ENCODE assay signal across 8 mouse cellular contexts in genomic region chr15:78405517-78406211, GRCm38 (mm10). TPM values are rescaled to one million over a fixed set of nuclear protein-coding genes. Genes with fewer than 3 reads are reported as not detected.
DNase-seq lines count a peak whose midpoint lies in the region; ATAC-seq and TF ChIP-seq lines count a peak whose summit lies in the region.

Tst (minus strand) TSS chr15:78405907.

- H3K9ac ChIP-seq in ES-Bruce4 (ENCODE audit: low read depth, poor library complexity, severe bottlenecking): peak within 1 kb of the TSS; percentile 79
- peak within 1 kb of the TSS; percentile 80 for H3K9ac ChIP-seq in forebrain, embryonic 11.5 days (ENCODE audit: low read length)
- peak within 1 kb of the TSS; percentile 75 for H3K9ac ChIP-seq in heart, embryonic 15.5 days
- H3K9ac ChIP-seq in liver, embryonic 12.5 days: peak within 1 kb of the TSS; percentile 96
- H3K9ac ChIP-seq in stomach, embryonic 15.5 days: peak within 1 kb of the TSS; percentile 53

- no peak for TF ChIP-seq CTCF in ES-Bruce4 (IDR thresholded peaks at IDR 0.05; ENCODE audit: low read depth, low read length)

- no peak for TF ChIP-seq POLR2A in ES-Bruce4 (IDR thresholded peaks at IDR 0.05; ENCODE audit: insufficient read depth, low read length)

- DNase-seq in c-Kit-positive CD71-positive TER-119-positive erythroid progenitor cells, embryonic 14.5 days (ENCODE audit: low spot score): peak; percentile 65
- DNase-seq in forebrain, embryonic 11.5 days (ENCODE audit: low spot score): peak; percentile 89
- DNase-seq in kidney, postnatal 14 days: peak; percentile 97
- DNase-seq in natural killer cell, adult 2 months (ENCODE audit: low spot score in 2 of 2): peak; percentile 28 to 49

- H3K4me2 ChIP-seq in forebrain, embryonic 11.5 days (ENCODE audit: low read depth, low read length, severe bottlenecking): peak within 1 kb of the TSS; percentile 89
- peak within 1 kb of the TSS; percentile 86 for H3K4me2 ChIP-seq in heart, embryonic 15.5 days
- peak within 1 kb of the TSS; percentile 93 for H3K4me2 ChIP-seq in liver, embryonic 12.5 days
- H3K4me2 ChIP-seq in stomach, embryonic 15.5 days: peak within 1 kb of the TSS; percentile 90

- H3K27ac ChIP-seq in ES-Bruce4 (ENCODE audit: insufficient read depth, low read length): peak within 1 kb of the TSS; percentile 87
- H3K27ac ChIP-seq in forebrain, embryonic 11.5 days (ENCODE audit: low read depth, low read length): peak within 1 kb of the TSS; percentile 93
- H3K27ac ChIP-seq in heart, embryonic 15.5 days: peak within 1 kb of the TSS; percentile 96
- H3K27ac ChIP-seq in liver, embryonic 12.5 days: peak within 1 kb of the TSS; percentile 99
- peak within 1 kb of the TSS; percentile 99 for H3K27ac ChIP-seq in stomach, embryonic 15.5 days

- H3K36me3 ChIP-seq in ES-Bruce4 (ENCODE audit: control insufficient read depth, insufficient read depth, low read length, poor library complexity, severe bottlenecking): no peaks in the 10 kb centered on the region
- no peaks in the 10 kb centered on the region for H3K36me3 ChIP-seq in forebrain, embryonic 11.5 days (ENCODE audit: control insufficient read depth, insufficient read depth, low read length)
- no peaks in the 10 kb centered on the region for H3K36me3 ChIP-seq in heart, embryonic 15.5 days
- H3K36me3 ChIP-seq in liver, embryonic 12.5 days: peaks cover 12% of the 10 kb centered on the region
- H3K36me3 ChIP-seq in stomach, embryonic 15.5 days: no peaks in the 10 kb centered on the region

- ATAC-seq in forebrain, embryonic 11.5 days (replicated peaks; ENCODE audit: low FRiP score): peak; percentile 80
- ATAC-seq in heart, embryonic 15.5 days (replicated peaks; ENCODE audit: insufficient number of reproducible peaks, insufficient read depth, low FRiP score, low read depth): peak; percentile 76
- peak; percentile 67 for ATAC-seq in liver, embryonic 12.5 days
- peak; percentile 74 for ATAC-seq in stomach, embryonic 15.5 days (ENCODE audit: insufficient read depth, low FRiP score, low read depth)

- no peaks in the 10 kb centered on the region for H3K9me3 ChIP-seq in ES-Bruce4 (replicated peaks; ENCODE audit: control insufficient read depth, insufficient read depth, low read length, poor library complexity, severe bottlenecking)
- no peaks in the 10 kb centered on the region for H3K9me3 ChIP-seq in forebrain, embryonic 11.5 days (ENCODE audit: control insufficient read depth, low read length)
- no peaks in the 10 kb centered on the region for H3K9me3 ChIP-seq in heart, embryonic 15.5 days (replicated peaks)
- no peaks in the 10 kb centered on the region for H3K9me3 ChIP-seq in liver, embryonic 12.5 days (replicated peaks)
- H3K9me3 ChIP-seq in stomach, embryonic 15.5 days: no peaks in the 10 kb centered on the region

- WGBS in forebrain, embryonic 11.5 days: 2% methylated on average over 34 of the region's 34 CpGs
- WGBS in heart, embryonic 15.5 days: 2% methylated on average over 34 of the region's 34 CpGs
- 4% methylated on average over 34 of the region's 34 CpGs for WGBS in liver, embryonic 12.5 days (ENCODE audit: insufficient replicate concordance)
- WGBS in stomach, embryonic 15.5 days: 2% methylated on average over 34 of the region's 34 CpGs

- H3K27me3 ChIP-seq in ES-Bruce4 (ENCODE audit: control insufficient read depth, insufficient read depth, low read length, poor library complexity, severe bottlenecking): no peaks in the 10 kb centered on the region
- H3K27me3 ChIP-seq in forebrain, embryonic 11.5 days (ENCODE audit: control insufficient read depth, insufficient read depth, low read length): peaks cover 14% of the 10 kb centered on the region
- H3K27me3 ChIP-seq in heart, embryonic 15.5 days: peaks cover 28% of the 10 kb centered on the region
- peaks cover 26% of the 10 kb centered on the region for H3K27me3 ChIP-seq in liver, embryonic 12.5 days (replicated peaks)
- H3K27me3 ChIP-seq in stomach, embryonic 15.5 days (replicated peaks): peaks cover 11% of the 10 kb centered on the region; the same call in 1 of the 2 replicates

- H3K4me1 ChIP-seq in ES-Bruce4 (ENCODE audit: control insufficient read depth, insufficient read depth, low read length): peaks cover 5% of the 10 kb centered on the region
- peaks cover 13% of the 10 kb centered on the region for H3K4me1 ChIP-seq in forebrain, embryonic 11.5 days (replicated peaks; ENCODE audit: control insufficient read depth, insufficient read depth, low read length)
- peaks cover 70% of the 10 kb centered on the region for H3K4me1 ChIP-seq in heart, embryonic 15.5 days (replicated peaks)
- peaks cover 88% of the 10 kb centered on the region for H3K4me1 ChIP-seq in liver, embryonic 12.5 days
- peaks cover 55% of the 10 kb centered on the region for H3K4me1 ChIP-seq in stomach, embryonic 15.5 days

- H3K4me3 ChIP-seq in ES-Bruce4 (ENCODE audit: low read depth, low read length): peak within 1 kb of the TSS; percentile 91
- peak within 1 kb of the TSS; percentile 60 for H3K4me3 ChIP-seq in forebrain, embryonic 11.5 days (ENCODE audit: low read depth, low read length)
- H3K4me3 ChIP-seq in heart, embryonic 15.5 days: peak within 1 kb of the TSS; percentile 73
- H3K4me3 ChIP-seq in liver, embryonic 12.5 days: peak within 1 kb of the TSS; percentile 85
- peak within 1 kb of the TSS; percentile 79 for H3K4me3 ChIP-seq in stomach, embryonic 15.5 days (replicated peaks)

- TF ChIP-seq EP300 in ES-Bruce4 (IDR thresholded peaks at IDR 0.05; ENCODE audit: insufficient read depth, low read depth, low read length): 0 out of 2 replicates have a peak, but pooled peaks have one; percentile 41

RNA-seq across cellular contexts. Expression of gene Tst, which starts in this region (rescaled TPM):
- 9.8 and 10.5 TPM in 2 replicates for polyA plus RNA-seq in ES-Bruce4 (2011; ENCODE audit: insufficient read depth, insufficient read length, low read depth, missing spikeins)
- polyA plus RNA-seq in forebrain, embryonic 11.5 days (2014; fragmentation: Nextera tagmentation; extraction: Ambion mirVana): 10.4 and 11.9 TPM in 2 replicates
- 22.6 and 38.7 TPM in 2 replicates for polyA plus RNA-seq in heart, embryonic 15.5 days (2015; fragmentation: Nextera tagmentation; extraction: Ambion mirVana)
- 84.9 and 92.8 TPM in 2 replicates for polyA plus RNA-seq in liver, embryonic 12.5 days (2016; fragmentation: Nextera tagmentation; extraction: Ambion mirVana)
- polyA plus RNA-seq in stomach, embryonic 15.5 days (2015; fragmentation: Nextera tagmentation; extraction: Ambion mirVana): 67.4 and 89.8 TPM in 2 replicates

Comparison
In these comparisons a context has a peak if more than half of its experiments do, and no peak if none do; other contexts are left out.
1. Peak in every context shown above with its lines: DNase-seq, ATAC-seq, H3K4me3 ChIP-seq and H3K27ac ChIP-seq.
2. DNase-seq: peak in every context shown above with its lines; median percentile 97 in kidney, postnatal 14 days; 89 in forebrain, embryonic 11.5 days; 65 in c-Kit-positive CD71-positive TER-119-positive erythroid progenitor cells, embryonic 14.5 days; 38 in natural killer cell, adult 2 months.